Mouse (Mus musculus) CH12.LX (cell line): ENCODE measurements around the gene Suz12.

Experiments
- BHLHE40 ChIP-seq: IDR thresholded peaks from 2 replicates; pipeline ENCODE4 v1.6.1; 2011; ENCODE audit warnings: mild to moderate bottlenecking, low read depth, low read length, improper control_type of control experiment
- CTCF ChIP-seq, 2 experiments: IDR thresholded peaks in 1 of 2; conservative IDR thresholded peaks in 1 of 2; 2 replicates each; pipeline ENCODE4 v1.5.1; 2011 to 2012; ENCODE audit warnings: low read depth in 2 of 2, low read length in 2 of 2, improper control_type of control experiment in 1 of 2, inconsistent platforms in 1 of 2, mild to moderate bottlenecking in 1 of 2, moderate library complexity in 1 of 2
- E2F4 ChIP-seq: IDR thresholded peaks from 2 replicates; pipeline ENCODE4 v1.6.1; 2011; ENCODE audit warnings: low read depth, low read length, improper control_type of control experiment; ENCODE audit not compliant: insufficient replicate concordance
- JUND ChIP-seq: conservative IDR thresholded peaks from 2 replicates; pipeline ENCODE4 v1.6.1; 2011; ENCODE audit warnings: low read depth, low read length, improper control_type of control experiment
- MYC ChIP-seq: IDR thresholded peaks from 2 replicates; pipeline ENCODE4 v1.6.1; 2011; ENCODE audit warnings: low read depth, mild to moderate bottlenecking, improper control_type of control experiment, low read length
- NRF1 ChIP-seq: IDR thresholded peaks from 2 replicates; pipeline ENCODE4 v1.6.1; 2014; ENCODE audit warnings: low read depth, mild to moderate bottlenecking, inconsistent platforms, low read length, improper control_type of control experiment, moderate library complexity
- PAX5 ChIP-seq: IDR thresholded peaks from 2 replicates; pipeline ENCODE4 v1.6.1; 2012; ENCODE audit warnings: low read length, inconsistent platforms, mixed read lengths
- POLR2A ChIP-seq: IDR thresholded peaks from 2 replicates; pipeline ENCODE4 v1.6.1; 2011; ENCODE audit warnings: low read depth, mild to moderate bottlenecking, improper control_type of control experiment, low read length
- POLR2AphosphoS2 ChIP-seq: IDR thresholded peaks from 2 replicates; pipeline ENCODE4 v1.6.1; 2011; ENCODE audit warnings: low read depth, low read length, improper control_type of control experiment
- RCOR1 ChIP-seq: conservative IDR thresholded peaks from 2 replicates; pipeline ENCODE4 v1.6.1; 2012; ENCODE audit warnings: low read depth, mild to moderate bottlenecking, inconsistent platforms, low read length, improper control_type of control experiment
- SMC3 ChIP-seq: IDR thresholded peaks from 2 replicates; pipeline ENCODE4 v1.6.1; 2011; ENCODE audit warnings: low read depth, low read length, improper control_type of control experiment

GRCm38 (mm10) chr11:79967752-79968151 lies 25.2 kb upstream of the Suz12 start:
- TF ChIP-seq POLR2A (peak; percentile 59), MYC (no peak), SMC3 (no peak), POLR2AphosphoS2 (no peak), JUND (peak; percentile 22; the same call in 1 of the 2 replicates), RCOR1 (no peak), CTCF (conservative IDR thresholded peaks at IDR 0.05 in 1 of 2, IDR thresholded peaks at IDR 0.05 in 1 of 2; ENCODE audit: low read depth in 2 of 2, low read length in 2 of 2) (no peak), BHLHE40 (peak; percentile 63; the same call in 1 of the 2 replicates), PAX5 (no peak), NRF1 (no peak), E2F4 (no peak)
